Mouse (Mus musculus): ENCODE data around the gene Map2k7. TPM values are rescaled to one million over a fixed set of nuclear protein-coding genes. Genes with fewer than 3 reads are reported as not detected.

Map2k7 gene
- polyA plus RNA-seq, 1 experiment from 2014 or later = 30.0 TPM

- Histone ChIP-seq H3K9me3 (no peaks in the 10 kb centered on the region), H3K27ac (peak overlapping the region; percentile 97)
- WGBS = 21% methylated on average over 15 of the region's 15 CpGs
These were observed 616 bp upstream of the Map2k7 start for GRCm38 (mm10) chr8:4237814-4238433.

GRCm38 (mm10) chr8:4239193-4239890 is 802 bp downstream of the Map2k7 start:
- 13% methylated on average over 19 of the region's 19 CpGs for WGBS
- Histone ChIP-seq H3K27ac (peak overlapping the region; percentile 97), H3K27me3 (ENCODE audit: insufficient read depth, poor library complexity, severe bottlenecking) (peaks cover 15% of the 10 kb centered on the region; the same call in 1 of the 2 replicates), H3K36me3 (peaks cover 36% of the 10 kb centered on the region), H3K4me1 (peaks cover 21% of the 10 kb centered on the region), H3K9me3 (no peaks in the 10 kb centered on the region), H3K4me3 (peak overlapping the region; percentile 81)
- DNase-seq (ENCODE audit: low spot score) = no peak

More at GRCm38 (mm10) chr8:4237814-4238433, 616 bp upstream of the Map2k7 start:
- no peak for DNase-seq (ENCODE audit: low spot score)
- Histone ChIP-seq H3K4me1 (peaks cover 21% of the 10 kb centered on the region), H3K27me3 (ENCODE audit: insufficient read depth, poor library complexity, severe bottlenecking) (peaks cover 22% of the 10 kb centered on the region), H3K36me3 (peaks cover 22% of the 10 kb centered on the region), H3K4me3 (peak overlapping the region; percentile 81)

GRCm38 (mm10) chr8:4245061-4245460 is 6.5 kb downstream of the Map2k7 start:
- H3K4me3 ChIP-seq = no peak overlapping the region
- DNase-seq (ENCODE audit: low spot score) = no peak
- H3K27ac ChIP-seq = no peak overlapping the region
- peaks cover 26% of the 10 kb centered on the region for H3K4me1 ChIP-seq
- no peaks in the 10 kb centered on the region for H3K27me3 ChIP-seq (ENCODE audit: insufficient read depth, poor library complexity, severe bottlenecking)
- peaks cover 75% of the 10 kb centered on the region for H3K36me3 ChIP-seq
- 95% methylated on average over 5 of the region's 5 CpGs for WGBS
- H3K9me3 ChIP-seq = no peaks in the 10 kb centered on the region

GRCm38 (mm10) chr8:4245737-4246136 is 7.2 kb downstream of the Map2k7 start:
- Histone ChIP-seq H3K36me3 (peaks cover 75% of the 10 kb centered on the region), H3K4me1 (peaks cover 29% of the 10 kb centered on the region), H3K9me3 (no peaks in the 10 kb centered on the region), H3K4me3 (no peak overlapping the region), H3K27me3 (ENCODE audit: insufficient read depth, poor library complexity, severe bottlenecking) (no peaks in the 10 kb centered on the region), H3K27ac (no peak overlapping the region)
- 86% methylated on average over 13 of the region's 13 CpGs for WGBS
- no peak for DNase-seq (ENCODE audit: low spot score)

DNA sequence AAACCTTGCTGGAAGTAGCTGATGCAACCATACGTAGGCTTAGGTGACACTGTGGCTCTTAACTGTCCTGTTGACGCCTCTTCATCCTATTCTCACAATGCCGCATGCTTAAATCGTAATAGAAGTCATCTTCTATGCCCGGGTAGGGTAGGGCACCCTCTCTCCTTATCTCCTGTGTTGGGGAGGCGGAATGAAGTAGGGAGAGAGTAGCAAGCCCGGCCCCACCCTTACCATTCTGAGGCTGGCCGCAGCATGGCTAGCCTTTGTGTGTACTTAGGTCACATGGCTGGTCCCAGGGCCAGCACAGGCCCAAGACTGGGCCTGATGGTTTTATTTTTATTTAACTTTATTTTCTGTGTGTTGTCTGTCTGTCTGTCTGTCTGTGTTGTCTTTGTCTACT is 8.7 kb downstream of the Map2k7 start:
- Histone ChIP-seq H3K27me3 (ENCODE audit: insufficient read depth, poor library complexity, severe bottlenecking) (no peaks in the 10 kb centered on the region), H3K9me3 (no peaks in the 10 kb centered on the region), H3K4me1 (peaks cover 27% of the 10 kb centered on the region), H3K4me3 (no peak overlapping the region), H3K27ac (no peak overlapping the region), H3K36me3 (peaks cover 60% of the 10 kb centered on the region)
- 86% methylated on average over 8 of the region's 8 CpGs for WGBS
- no peak for DNase-seq (ENCODE audit: low spot score)

- WGBS = 86% methylated on average over 15 of the region's 15 CpGs
- Histone ChIP-seq H3K27me3 (ENCODE audit: insufficient read depth, poor library complexity, severe bottlenecking) (no peaks in the 10 kb centered on the region), H3K9me3 (no peaks in the 10 kb centered on the region), H3K27ac (peak within 1 kb of the TSS; percentile 81), H3K4me3 (peak within 1 kb of the TSS; percentile 45), H3K36me3 (peaks cover 52% of the 10 kb centered on the region), H3K4me1 (peaks cover 34% of the 10 kb centered on the region)
- DNase-seq (ENCODE audit: low spot score) = no peak
These were observed 9.5 kb downstream of the Map2k7 start, which contains the start of gene Tgfbr3l for GRCm38 (mm10) chr8:4247951-4248540. Gene Tgfbr3l, plus strand, starts transcription at chr8:4248214.

GRCm38 (mm10) chr8:4249213-4249612 is 10.7 kb downstream of the Map2k7 start:
- DNase-seq (ENCODE audit: low spot score) = peak; percentile 86
- Histone ChIP-seq H3K27me3 (ENCODE audit: insufficient read depth, poor library complexity, severe bottlenecking) (no peaks in the 10 kb centered on the region), H3K27ac (peak overlapping the region; percentile 81), H3K4me1 (peaks cover 42% of the 10 kb centered on the region), H3K36me3 (peaks cover 42% of the 10 kb centered on the region), H3K4me3 (peak overlapping the region; percentile 45), H3K9me3 (no peaks in the 10 kb centered on the region)
- 11% methylated on average over 29 of the region's 29 CpGs for WGBS

GRCm38 (mm10) chr8:4250306-4250970 is 11.9 kb downstream of the Map2k7 start:
- no peaks in the 10 kb centered on the region for H3K27me3 ChIP-seq (ENCODE audit: insufficient read depth, poor library complexity, severe bottlenecking)
- H3K4me1 ChIP-seq = peaks cover 45% of the 10 kb centered on the region
- DNase-seq (ENCODE audit: low spot score) = peak; percentile 93
- 30% methylated on average over 26 of the region's 26 CpGs for WGBS
- no peaks in the 10 kb centered on the region for H3K9me3 ChIP-seq
- 0 out of 2 replicates have a peak overlapping the region, but pooled peaks have one; percentile 8 for H3K4me3 ChIP-seq
- H3K36me3 ChIP-seq = peaks cover 42% of the 10 kb centered on the region
- H3K27ac ChIP-seq = peak overlapping the region; percentile 70; the same call in 1 of the 2 replicates

DNA sequence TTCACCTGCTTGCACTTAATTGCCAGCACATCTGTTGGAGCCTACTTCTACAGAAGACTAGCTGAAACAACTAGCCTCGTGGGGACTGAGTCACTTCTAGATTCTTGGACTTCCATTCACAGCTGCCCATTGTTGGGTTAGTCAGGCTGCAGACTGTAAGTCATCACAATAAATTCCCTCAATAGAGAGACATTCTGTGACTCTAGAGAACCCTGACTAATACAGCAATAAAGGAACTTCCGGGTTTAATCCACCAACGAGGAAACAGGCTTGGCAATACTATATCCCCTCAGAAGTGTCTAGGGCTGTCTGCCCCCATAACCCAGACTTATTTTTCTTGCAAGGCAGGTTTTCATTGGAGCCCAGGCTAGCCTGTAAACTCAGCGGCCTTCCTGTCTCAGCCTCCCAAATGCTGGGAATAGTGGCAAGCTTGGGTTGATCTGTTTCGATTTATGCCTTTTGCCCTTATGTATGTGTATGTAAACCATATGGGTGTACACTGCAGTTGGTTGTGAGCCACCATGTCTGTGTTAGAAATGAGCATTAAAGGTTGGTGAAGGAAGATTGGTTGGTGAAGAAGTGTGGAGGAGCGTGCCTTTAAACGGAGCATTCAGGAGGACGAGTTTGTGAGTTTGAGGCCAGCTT is 13.7 kb downstream of the Map2k7 start:
- Histone ChIP-seq H3K9me3 (no peaks in the 10 kb centered on the region), H3K36me3 (peaks cover 42% of the 10 kb centered on the region), H3K4me3 (peak overlapping the region; percentile 82), H3K27me3 (ENCODE audit: insufficient read depth, poor library complexity, severe bottlenecking) (no peaks in the 10 kb centered on the region), H3K4me1 (peaks cover 51% of the 10 kb centered on the region), H3K27ac (peak overlapping the region; percentile 94)
- WGBS = 43% methylated on average over 8 of the region's 8 CpGs
- DNase-seq (ENCODE audit: low spot score) = no peak

DNA sequence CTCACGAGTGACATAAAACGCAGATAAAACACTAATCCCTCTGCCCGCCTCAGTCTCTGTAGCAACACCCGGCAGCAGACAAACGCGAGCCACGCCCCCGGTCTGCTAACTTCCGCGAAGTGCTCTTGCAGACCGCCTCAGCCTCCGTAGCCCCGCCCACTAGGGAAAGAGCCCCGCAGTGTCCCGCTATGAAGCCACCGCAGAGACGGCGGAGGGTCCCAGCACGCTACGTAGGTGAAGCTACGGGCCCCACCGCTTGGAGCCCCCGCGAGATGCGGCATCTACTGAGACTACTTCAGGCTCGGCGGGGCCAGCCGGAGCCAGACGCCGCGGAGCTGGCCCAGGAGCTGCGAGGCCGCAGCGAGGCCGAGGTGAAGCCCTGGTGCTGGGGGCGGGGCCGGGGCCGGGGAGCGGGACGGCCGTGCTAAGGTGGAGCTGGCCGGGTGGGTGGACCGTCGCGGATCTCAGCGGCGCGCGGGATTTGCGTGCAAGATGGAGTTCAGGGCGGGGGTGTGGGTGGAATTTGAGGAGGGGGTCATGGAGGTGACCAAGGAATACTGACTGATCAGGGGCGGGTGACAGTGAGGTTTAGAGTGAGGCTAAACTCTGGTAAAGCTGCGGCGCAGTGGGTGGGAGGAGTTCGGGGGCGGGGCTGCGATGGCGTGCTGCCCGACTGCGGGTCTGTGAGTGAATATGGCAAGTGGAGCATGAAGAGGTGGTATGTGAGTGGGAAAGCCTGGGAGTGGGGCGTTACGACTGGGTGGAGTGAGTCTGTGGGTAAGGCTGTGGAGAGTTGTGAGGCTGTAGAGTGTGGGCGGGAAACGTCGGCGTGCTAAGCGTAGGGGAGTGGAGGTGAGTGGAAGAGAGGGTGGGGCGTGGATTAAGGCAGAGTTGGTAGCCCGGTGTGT is 14.6 kb downstream of the Map2k7 start, which contains the start of gene Snapc2:
TSS of gene Snapc2 (plus strand) at position 147 of the 908 bp plus-strand sequence.
- Histone ChIP-seq H3K4me1 (peaks cover 59% of the 10 kb centered on the region), H3K27me3 (ENCODE audit: insufficient read depth, poor library complexity, severe bottlenecking) (no peaks in the 10 kb centered on the region), H3K36me3 (peaks cover 37% of the 10 kb centered on the region), H3K27ac (peak within 1 kb of the TSS; percentile 94), H3K4me3 (peak within 1 kb of the TSS; percentile 82), H3K9me3 (no peaks in the 10 kb centered on the region)
- peak; percentile 96 for DNase-seq (ENCODE audit: low spot score)
- WGBS = under 1% methylated on average over 69 of the region's 69 CpGs

- H3K27me3 ChIP-seq (ENCODE audit: insufficient read depth, poor library complexity, severe bottlenecking) = no peaks in the 10 kb centered on the region
- no peak for DNase-seq (ENCODE audit: low spot score)
- no peak overlapping the region for H3K27ac ChIP-seq
- no peaks in the 10 kb centered on the region for H3K9me3 ChIP-seq
- peaks cover 37% of the 10 kb centered on the region for H3K36me3 ChIP-seq
- H3K4me3 ChIP-seq = peak overlapping the region; percentile 82
- H3K4me1 ChIP-seq = peaks cover 57% of the 10 kb centered on the region
- WGBS = 69% methylated on average over 6 of the region's 6 CpGs
These were observed 15.5 kb downstream of the Map2k7 start for GRCm38 (mm10) chr8:4254001-4254400.

All from heart, embryonic 10.5 days (tissue).